Mouse (Mus musculus) lung, embryonic 16.5 days (tissue): Measurements from ENCODE around the gene Lyrm1. TPM values are rescaled to one million over a fixed set of nuclear protein-coding genes. Genes with fewer than 3 reads are reported as not detected.

Experiments used
- polyA plus RNA-seq: library from polyadenylated mRNA; unstranded; fragments of >200 nt; fragmentation: Nextera tagmentation; extraction: Ambion mirVana; gene quantifications from 2 replicates; pipeline ENCODE4 v1.2.1, GENCODE M21; 2015

Gene Lyrm1
- polyA plus RNA-seq, 1 experiment from 2014 or later = 6.6 TPM

Other genes with a start within 250 kb of the Lyrm1 start
- gene Acsm4, start 205.8 kb upstream of the Lyrm1 start, polyA plus RNA-seq = not detected in 2 replicates
- 60.3 and 60.6 TPM in 2 replicates for gene Thumpd1, start 175.1 kb upstream of the Lyrm1 start, polyA plus RNA-seq
- gene Acsm3, start 134.9 kb upstream of the Lyrm1 start, polyA plus RNA-seq = 0.21 and 0.43 TPM in 2 replicates
- 26.2 and 29.1 TPM in 2 replicates for gene Rexo5, start 101.9 kb upstream of the Lyrm1 start, polyA plus RNA-seq
- 25.6 and 29.5 TPM in 2 replicates for gene Eri2, start 101.8 kb upstream of the Lyrm1 start, polyA plus RNA-seq
- gene Dcun1d3, start 437 bp downstream of the Lyrm1 start, polyA plus RNA-seq = 9.7 and 10.0 TPM in 2 replicates
- 1.2 and 2.8 TPM in 2 replicates for gene Dnah3, start 199.4 kb downstream of the Lyrm1 start, polyA plus RNA-seq
- 49.6 and 113 TPM in 2 replicates for gene Tmem159, start 206.5 kb downstream of the Lyrm1 start, polyA plus RNA-seq
- not detected in 2 replicates for gene Zp2, start 249.4 kb downstream of the Lyrm1 start, polyA plus RNA-seq